Mouse (Mus musculus): ENCODE measurements at regions not wholly inside any gene's neighbourhood (a gene's known extent, or its start where the extent isn't known, plus 50 kb on each side); places are given as distances from the start of the nearest gene placed in this dataset.

- no peak for DNase-seq
These were observed 74.1 kb upstream of the Vldlr start for GRCm38 (mm10) chr19:27142181-27142580.

DNA sequence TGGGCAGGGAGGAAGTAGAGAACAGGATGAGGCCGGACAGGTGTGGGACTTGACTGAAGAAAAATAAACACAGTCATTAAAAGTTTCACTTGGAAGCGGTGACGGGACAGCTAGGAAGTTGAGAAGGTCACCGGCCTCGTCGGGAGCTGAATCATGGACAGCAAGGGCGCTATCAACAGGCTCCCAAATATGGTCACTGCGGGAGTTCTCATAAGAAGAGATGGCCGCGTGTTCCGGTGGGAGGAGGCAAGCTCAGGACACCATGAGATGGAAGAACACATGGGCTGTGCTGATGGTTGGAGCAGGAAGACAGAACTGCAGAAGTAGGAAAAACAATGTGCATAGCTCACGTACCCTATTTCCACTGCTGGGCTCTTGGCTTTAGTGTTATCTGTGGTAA lies 68.9 kb upstream of the Vldlr start:
- peak; percentile 4 for DNase-seq

GRCm38 (mm10) chr19:27148330-27148729 lies 68.0 kb upstream of the Vldlr start:
- no peak for DNase-seq

DNA sequence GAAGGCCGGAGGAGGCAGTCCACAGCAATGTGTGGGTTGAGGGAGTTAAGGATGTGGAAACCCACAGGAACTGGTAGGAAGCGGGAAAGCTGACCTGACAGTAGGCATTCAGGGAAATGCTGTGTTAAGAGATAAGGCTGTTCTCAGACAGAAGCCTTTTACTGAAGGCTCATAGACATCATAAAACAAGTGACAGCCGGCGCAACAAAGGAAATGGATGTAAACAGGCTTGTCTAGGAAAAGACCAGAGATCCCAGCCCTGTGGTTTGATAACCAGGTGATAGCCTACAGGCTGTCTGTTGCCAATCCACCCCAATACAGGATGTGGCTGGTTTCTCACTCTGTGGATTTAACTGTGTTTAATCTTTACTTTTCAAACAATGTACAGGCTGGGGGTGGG lies 66.7 kb upstream of the Vldlr start:
- no peak for DNase-seq

DNA sequence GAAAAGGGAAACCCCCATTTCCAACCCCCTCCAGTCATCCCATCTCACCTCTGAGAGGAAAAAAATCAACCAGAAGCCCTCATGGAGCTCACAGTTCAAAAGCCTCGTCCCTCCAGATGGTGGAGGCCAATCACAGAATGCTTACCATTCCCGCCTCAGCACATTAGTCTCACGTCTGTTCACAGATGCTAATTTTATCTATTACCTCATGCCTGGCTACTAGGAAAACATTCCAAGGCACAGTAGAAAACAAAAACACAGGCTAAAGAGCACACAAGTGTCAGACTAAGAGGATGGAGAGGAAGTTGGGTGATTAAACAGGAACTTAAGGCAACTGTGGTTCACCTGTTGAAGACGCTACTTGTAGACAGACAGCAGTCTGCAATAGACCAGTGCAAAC lies 54.4 kb upstream of the Vldlr start:
- no peak for DNase-seq
